Mouse (Mus musculus) kidney, adult 18-20 months (tissue): ENCODE data around the gene Sbk2.
A peak's percentile ranks its signal among the peaks of the same experiment; 100 is the strongest.

Source experiments
- DNase-seq: peaks from one replicate; pipeline ENCODE4 v3.0.0; 2021

Sbk2 gene

GRCm38 (mm10) chr7:4950561-4951342, 13.5 kb downstream of the Sbk2 start:
- DNase-seq, result no peak

DNA sequence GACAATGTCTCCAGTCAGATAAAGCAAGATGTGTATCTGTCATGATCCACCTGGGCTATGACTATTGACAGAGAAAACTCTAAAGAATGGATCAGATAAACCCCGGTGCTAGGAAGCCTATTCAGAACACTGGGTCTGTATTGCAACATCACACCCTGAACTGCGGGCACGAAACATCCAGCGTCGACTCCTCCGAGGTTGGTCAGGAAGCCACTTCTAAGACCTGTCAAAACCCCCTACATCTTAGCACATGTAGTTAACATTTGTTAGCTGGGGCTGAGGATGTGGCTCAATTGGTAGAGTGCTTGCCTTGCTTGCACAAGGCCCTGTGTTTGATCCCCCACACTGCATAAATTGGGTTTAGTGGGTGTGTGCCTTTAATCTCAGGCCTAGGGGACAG, 15.8 kb downstream of the Sbk2 start:
- no peak for DNase-seq

DNA sequence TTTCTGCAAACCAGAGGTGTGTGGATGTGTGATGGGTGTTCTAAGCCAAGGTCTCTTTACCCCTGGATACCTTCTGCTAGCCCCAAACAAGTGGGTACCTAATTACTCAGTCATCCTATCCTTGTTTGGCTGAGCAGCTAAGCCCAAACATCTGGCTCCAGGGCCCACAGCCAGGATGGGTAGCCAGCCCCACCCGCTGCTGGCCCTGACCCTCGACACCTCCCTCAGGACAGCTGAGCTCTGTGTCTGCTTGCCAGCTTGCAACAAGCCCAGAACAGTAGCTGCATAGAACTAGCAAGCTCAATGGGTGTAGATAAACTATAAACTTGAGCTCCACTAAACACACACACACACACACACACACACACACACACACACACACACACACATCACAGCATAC, 16.4 kb downstream of the Sbk2 start:
- DNase-seq, result no peak

- DNase-seq, result peak; percentile 97
Measured at GRCm38 (mm10) chr7:4943223-4943815, 20.9 kb downstream of the Sbk2 start.

GRCm38 (mm10) chr7:4942673-4943072, 21.5 kb downstream of the Sbk2 start:
- DNase-seq, result no peak

DNA sequence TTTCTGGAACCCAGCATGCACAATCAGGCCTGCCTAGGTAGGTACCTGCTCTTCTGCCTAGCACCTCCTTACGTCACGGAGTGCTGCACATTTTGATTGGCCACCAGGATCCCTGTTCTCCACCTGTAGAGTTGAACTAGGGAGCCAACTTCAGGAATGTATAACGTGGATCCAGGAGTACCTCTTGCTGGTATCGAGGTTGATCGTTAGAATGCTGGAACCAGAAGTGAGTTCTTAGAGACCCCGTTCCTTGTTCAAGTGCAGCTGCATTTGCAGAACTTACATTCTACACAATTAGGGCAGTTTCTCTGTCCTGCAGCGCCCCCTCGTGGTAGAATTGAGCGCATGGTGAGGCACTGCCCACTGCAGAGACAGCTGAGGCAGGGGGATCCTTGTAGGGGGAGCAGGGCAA, 24.1 kb downstream of the Sbk2 start:
- peak; percentile 92 for DNase-seq

DNA sequence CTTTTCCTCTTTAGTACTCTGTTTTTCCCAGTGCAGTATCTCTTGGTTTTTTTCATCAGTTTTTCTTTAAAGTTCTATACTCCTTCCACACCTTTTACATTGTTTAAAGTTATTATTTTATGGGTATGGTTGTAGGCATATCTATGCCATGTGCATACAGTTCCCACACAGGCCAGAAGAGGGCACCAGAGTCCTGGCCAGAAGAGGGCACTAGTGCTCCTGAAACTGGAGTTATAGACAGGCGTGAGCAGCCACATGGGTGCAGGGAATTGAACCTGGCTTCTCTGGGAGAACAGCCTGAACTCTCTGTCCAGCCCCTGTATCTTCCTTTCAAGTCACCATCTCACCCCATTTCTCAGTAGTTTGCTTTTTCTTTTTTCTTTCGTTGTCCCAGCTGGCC, 25.8 kb downstream of the Sbk2 start:
- DNase-seq, result peak; percentile 84

GRCm38 (mm10) chr7:4937392-4937791, 26.8 kb downstream of the Sbk2 start:
- DNase-seq, result no peak

- DNase-seq, result no peak
Measured at GRCm38 (mm10) chr7:4936832-4937231, 27.4 kb downstream of the Sbk2 start.

GRCm38 (mm10) chr7:4934160-4934914, 29.9 kb downstream of the Sbk2 start:
- DNase-seq, result no peak

DNA sequence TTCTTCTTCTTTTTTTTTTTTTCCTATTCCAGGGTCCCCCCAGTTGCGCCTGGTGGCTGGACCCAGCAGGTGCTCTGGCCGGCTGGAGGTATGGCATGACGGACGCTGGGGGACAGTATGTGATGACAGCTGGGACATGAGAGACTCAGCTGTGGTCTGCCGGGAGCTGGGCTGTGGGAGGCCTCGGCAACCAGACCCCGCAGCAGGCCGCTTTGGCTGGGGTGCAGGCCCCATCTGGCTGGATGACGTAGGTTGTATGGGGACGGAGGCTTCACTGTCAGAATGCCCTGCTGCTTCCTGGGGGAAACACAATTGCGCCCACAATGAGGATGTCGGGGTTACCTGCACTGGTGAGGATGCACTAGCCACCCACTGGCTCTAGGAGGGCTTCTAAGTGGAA, 31.1 kb downstream of the Sbk2 start:
- no peak for DNase-seq

- no peak for DNase-seq
Measured at GRCm38 (mm10) chr7:4928323-4928722, 35.9 kb downstream of the Sbk2 start.

DNA sequence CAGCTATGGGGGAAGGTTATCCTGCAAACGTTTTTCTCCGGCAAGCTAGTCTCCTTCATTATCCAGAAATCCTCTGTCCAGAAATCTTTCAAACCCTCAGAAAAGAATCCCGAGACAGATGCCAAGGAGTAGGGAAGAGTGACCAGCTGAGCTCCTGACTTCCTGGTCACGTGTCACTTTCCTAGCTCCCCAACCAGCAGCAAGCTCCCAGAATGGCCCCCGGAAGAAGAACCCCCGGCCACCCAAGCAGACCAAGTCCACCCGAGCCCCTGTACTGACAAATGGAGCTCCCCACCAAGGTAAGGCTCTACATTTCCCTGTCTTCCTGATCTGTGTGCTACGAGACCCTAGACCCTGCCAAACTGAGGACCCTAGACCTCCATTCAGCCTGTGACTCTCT, 36.5 kb downstream of the Sbk2 start:
- DNase-seq, result no peak

DNA sequence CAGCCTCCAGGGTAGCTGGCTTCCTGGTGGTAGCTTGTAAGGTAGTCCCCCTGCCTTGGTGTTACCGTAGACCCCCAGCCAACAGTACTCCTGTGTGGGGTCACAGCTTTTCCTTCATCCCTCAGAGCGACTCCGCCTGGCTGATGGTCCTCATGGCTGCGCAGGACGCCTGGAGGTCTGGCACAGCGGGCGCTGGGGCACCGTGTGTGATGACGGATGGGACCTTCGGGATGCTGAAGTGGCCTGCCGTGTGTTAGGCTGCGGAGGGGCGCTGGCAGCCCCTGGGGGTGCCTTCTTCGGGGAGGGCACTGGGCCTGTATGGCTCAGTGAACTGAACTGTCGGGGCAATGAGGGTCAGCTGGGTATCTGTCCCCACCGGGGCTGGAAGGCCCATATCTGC, 37.4 kb downstream of the Sbk2 start:
- DNase-seq, result no peak

- no peak for DNase-seq
Measured at GRCm38 (mm10) chr7:4925441-4926381, 38.5 kb downstream of the Sbk2 start, which contains the start of gene Ssc5d. Gene Ssc5d (plus strand): TSS chr7:4925785.

- DNase-seq, result no peak
Measured at GRCm38 (mm10) chr7:4924891-4925301, 39.3 kb downstream of the Sbk2 start.

DNA sequence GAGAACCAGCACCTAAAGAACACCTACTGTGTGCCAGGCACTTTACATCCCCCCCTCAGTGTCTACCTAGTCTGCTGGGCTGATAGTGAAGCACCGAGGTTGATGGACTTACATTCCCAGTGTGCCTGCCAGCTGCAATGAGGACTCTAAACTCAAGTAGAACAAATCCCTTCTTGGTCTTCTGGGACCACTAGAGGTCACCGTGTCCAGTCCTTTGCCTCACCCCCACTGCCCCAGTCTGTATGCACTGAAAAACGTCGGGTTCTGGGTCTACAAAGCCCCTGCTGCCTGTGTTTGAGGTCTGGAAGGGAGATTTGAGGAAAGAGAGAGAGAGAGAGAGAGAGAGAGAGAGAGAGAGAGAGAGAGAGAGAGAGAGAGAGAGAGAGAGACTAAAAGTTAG, 39.7 kb downstream of the Sbk2 start:
- DNase-seq, result no peak

GRCm38 (mm10) chr7:4923586-4924364, 40.4 kb downstream of the Sbk2 start:
- peak; percentile 52 for DNase-seq

- DNase-seq, result peak; percentile 35
Measured at GRCm38 (mm10) chr7:4922931-4923565, 41.2 kb downstream of the Sbk2 start.

- peak; percentile 72 for DNase-seq
Measured at GRCm38 (mm10) chr7:4922508-4922907, 41.7 kb downstream of the Sbk2 start.

- no peak for DNase-seq
Measured at GRCm38 (mm10) chr7:4921824-4922482, 42.3 kb downstream of the Sbk2 start, which contains the start of gene Nat14. Gene Nat14 (plus strand): TSS chr7:4922028.
